Mouse (Mus musculus): ENCODE results near the gene Insm1. TPM values are rescaled to one million over a fixed set of nuclear protein-coding genes. Genes with fewer than 3 reads are reported as not detected.

The Insm1 gene
- polyA plus RNA-seq, 1 experiment from 2014 or later = 12.3 TPM

DNA sequence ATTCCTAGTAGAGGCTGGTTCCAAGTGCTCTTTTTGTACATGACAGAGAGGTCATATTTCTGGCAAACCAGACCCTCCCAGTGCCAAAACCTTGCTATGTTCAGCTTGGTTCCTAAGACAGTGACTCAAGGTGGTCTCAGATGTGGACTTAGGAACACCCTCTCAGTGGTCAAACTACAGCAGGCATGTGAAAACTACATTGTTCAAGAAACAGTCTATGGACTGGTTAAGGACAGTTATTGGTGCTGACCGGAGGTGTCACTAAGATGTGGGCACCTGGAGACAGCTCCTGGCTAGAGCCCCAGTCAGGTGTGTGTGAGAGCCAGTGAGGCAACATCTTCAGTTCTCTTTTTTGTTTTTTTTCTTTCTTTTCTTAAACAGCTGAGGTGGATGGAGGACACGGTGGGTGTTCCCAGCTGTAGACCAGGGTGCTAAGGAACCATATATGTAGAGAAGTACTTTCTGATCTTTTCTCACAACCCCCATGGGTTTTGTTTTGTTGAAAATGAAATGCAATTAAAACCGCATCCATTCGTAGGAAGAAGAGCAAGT, 17.6 kb downstream of the Insm1 start:
- H3K9ac ChIP-seq (ENCODE audit: low read depth, low read length) = no peak overlapping the region
- H3K36me3 ChIP-seq (ENCODE audit: control insufficient read depth, insufficient read depth, low read length) = no peaks in the 10 kb centered on the region
- H3K27ac ChIP-seq (ENCODE audit: low read depth, low read length) = no peak overlapping the region
- H3K4me1 ChIP-seq (replicated peaks; ENCODE audit: control insufficient read depth, insufficient read depth, low read length) = no peaks in the 10 kb centered on the region
- H3K4me2 ChIP-seq (replicated peaks; ENCODE audit: low read depth, low read length) = no peak overlapping the region
- no peaks in the 10 kb centered on the region for H3K27me3 ChIP-seq (ENCODE audit: control insufficient read depth, insufficient read depth, low read length)
- DNase-seq (ENCODE audit: low spot score) (no peak), ATAC-seq (ENCODE audit: low FRiP score) (no peak)
- no peak overlapping the region for H3K4me3 ChIP-seq (ENCODE audit: low read depth, low read length)
- 88% methylated on average over 4 of the region's 4 CpGs for WGBS
- no peaks in the 10 kb centered on the region for H3K9me3 ChIP-seq (ENCODE audit: control insufficient read depth, low read length)

DNA sequence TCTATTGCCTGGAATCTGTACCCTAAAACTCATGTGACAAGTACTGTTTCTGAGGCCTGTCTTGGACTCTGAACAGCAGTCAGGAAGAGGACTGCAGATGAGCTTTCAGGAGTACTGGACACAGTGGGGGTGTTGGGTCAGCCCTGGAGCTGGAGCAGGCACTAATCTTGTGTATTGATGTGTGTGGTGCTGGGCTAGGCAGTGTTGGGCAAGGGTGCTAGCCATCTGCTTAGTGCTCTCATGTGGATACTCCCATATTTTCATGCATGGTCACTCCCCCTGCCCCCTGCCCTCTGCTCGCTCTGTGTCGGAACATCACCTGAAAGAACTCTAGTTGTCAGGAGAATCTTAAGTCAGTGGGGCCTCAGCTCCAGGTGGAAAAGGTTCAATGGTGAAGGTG, 22.3 kb downstream of the Insm1 start:
- Histone ChIP-seq H3K4me3 (ENCODE audit: low read depth, low read length) (no peak overlapping the region), H3K9ac (ENCODE audit: low read depth, low read length) (no peak overlapping the region), H3K4me2 (replicated peaks; ENCODE audit: low read depth, low read length) (no peak overlapping the region), H3K36me3 (ENCODE audit: control insufficient read depth, insufficient read depth, low read length) (no peaks in the 10 kb centered on the region), H3K4me1 (replicated peaks; ENCODE audit: control insufficient read depth, insufficient read depth, low read length) (0 out of 2 replicates have a peak, but pooled peaks cover 2% of the 10 kb centered on the region), H3K27ac (ENCODE audit: low read depth, low read length) (no peak overlapping the region), H3K27me3 (ENCODE audit: control insufficient read depth, insufficient read depth, low read length) (no peaks in the 10 kb centered on the region), H3K9me3 (ENCODE audit: control insufficient read depth, low read length) (no peaks in the 10 kb centered on the region)
- no peak for ATAC-seq (ENCODE audit: low FRiP score)
- no peak for DNase-seq (ENCODE audit: low spot score)
- 95% methylated on average over 2 of the region's 2 CpGs for WGBS

DNA sequence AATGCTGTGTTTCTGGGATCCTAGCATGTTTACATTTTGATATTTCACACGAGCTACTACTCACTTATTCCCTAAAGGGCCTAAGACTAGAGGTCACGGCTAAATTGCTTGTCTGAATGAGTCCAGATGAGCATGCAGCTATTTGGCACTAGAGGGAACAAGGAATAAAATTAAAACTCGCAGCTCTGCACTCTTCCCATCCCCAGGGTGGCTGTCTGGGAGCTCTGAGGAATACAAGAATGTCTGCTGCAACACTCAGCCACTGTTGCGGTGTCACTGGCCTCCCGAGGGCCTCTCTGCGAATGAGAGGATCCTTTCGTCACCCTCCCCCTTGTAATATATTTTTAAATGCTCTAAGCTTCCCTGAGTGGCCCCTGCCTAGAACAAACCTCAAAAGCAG, 23.7 kb downstream of the Insm1 start:
- no peak overlapping the region for H3K4me3 ChIP-seq (ENCODE audit: low read depth, low read length)
- H3K27me3 ChIP-seq (ENCODE audit: control insufficient read depth, insufficient read depth, low read length) = no peaks in the 10 kb centered on the region
- H3K9me3 ChIP-seq (ENCODE audit: control insufficient read depth, low read length) = no peaks in the 10 kb centered on the region
- H3K36me3 ChIP-seq (ENCODE audit: control insufficient read depth, insufficient read depth, low read length) = no peaks in the 10 kb centered on the region
- ATAC-seq (ENCODE audit: low FRiP score) (no peak), DNase-seq (ENCODE audit: low spot score) (no peak)
- no peak overlapping the region for H3K27ac ChIP-seq (ENCODE audit: low read depth, low read length)
- H3K4me2 ChIP-seq (replicated peaks; ENCODE audit: low read depth, low read length) = no peak overlapping the region
- no peak overlapping the region for H3K9ac ChIP-seq (ENCODE audit: low read depth, low read length)
- 57% methylated on average over 7 of the region's 7 CpGs for WGBS
- H3K4me1 ChIP-seq (replicated peaks; ENCODE audit: control insufficient read depth, insufficient read depth, low read length) = 0 out of 2 replicates have a peak, but pooled peaks cover 2% of the 10 kb centered on the region

DNA sequence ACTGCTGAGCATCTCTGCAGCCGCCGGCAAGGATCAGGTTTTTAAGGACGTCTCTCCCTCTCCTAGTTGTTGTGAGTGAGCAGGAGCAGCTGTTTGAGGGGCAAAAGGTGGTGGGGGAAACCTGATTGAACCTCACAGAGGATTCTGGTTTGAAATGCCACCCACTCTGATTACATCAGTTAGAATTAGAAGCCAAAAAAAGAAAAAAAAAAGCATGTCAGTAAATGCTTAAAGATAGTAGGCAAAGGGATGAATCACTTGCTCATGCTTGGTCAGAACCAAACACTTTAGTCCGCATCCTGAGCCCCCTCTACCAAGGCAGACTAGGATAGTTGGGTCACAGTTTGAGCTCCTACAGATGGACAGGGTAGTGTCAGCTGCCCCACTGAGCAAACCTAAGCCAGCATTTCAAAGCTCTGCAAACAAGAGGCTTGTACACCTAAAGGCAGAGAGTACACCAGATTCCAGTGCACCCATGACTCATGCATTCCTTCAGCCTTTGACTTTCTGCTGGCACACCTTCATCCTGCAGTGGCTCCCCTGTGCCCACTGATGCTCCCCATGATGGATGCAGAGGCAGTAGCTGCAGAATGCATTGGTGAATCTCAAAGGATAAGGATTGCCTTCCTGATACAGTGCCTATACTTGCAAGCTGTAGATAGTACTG, 24.8 kb downstream of the Insm1 start:
- no peak overlapping the region for H3K4me3 ChIP-seq (ENCODE audit: low read depth, low read length)
- no peaks in the 10 kb centered on the region for H3K27me3 ChIP-seq (ENCODE audit: control insufficient read depth, insufficient read depth, low read length)
- H3K4me1 ChIP-seq (replicated peaks; ENCODE audit: control insufficient read depth, insufficient read depth, low read length) = 0 out of 2 replicates have a peak, but pooled peaks cover 2% of the 10 kb centered on the region
- no peak overlapping the region for H3K27ac ChIP-seq (ENCODE audit: low read depth, low read length)
- WGBS = 87% methylated on average over 4 of the region's 4 CpGs
- H3K9ac ChIP-seq (ENCODE audit: low read depth, low read length) = no peak overlapping the region
- no peaks in the 10 kb centered on the region for H3K9me3 ChIP-seq (ENCODE audit: control insufficient read depth, low read length)
- H3K4me2 ChIP-seq (replicated peaks; ENCODE audit: low read depth, low read length) = no peak overlapping the region
- no peak for DNase-seq (ENCODE audit: low spot score)
- no peak for ATAC-seq (ENCODE audit: low FRiP score)
- no peaks in the 10 kb centered on the region for H3K36me3 ChIP-seq (ENCODE audit: control insufficient read depth, insufficient read depth, low read length)

DNA sequence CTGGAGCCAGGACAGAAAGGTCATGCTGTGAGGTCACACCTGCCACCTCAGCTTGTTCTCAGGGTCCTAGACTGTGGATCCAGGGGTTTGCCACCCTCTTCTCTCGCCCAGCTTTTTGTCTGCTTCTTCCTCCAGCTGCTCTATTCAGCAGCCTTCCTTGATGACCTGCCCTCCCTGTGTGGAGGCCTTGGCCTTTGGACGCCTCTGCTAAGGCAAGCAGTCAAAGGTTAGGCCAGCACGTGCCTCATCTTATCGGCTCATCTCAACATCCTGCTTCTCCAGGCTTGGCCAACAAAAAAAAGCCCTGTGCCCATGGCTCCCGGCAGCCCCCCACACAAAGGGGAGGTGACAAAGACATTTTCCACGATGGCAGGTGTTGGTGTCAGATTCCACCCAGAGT, 25.9 kb downstream of the Insm1 start:
- ATAC-seq (ENCODE audit: low FRiP score) (no peak), DNase-seq (ENCODE audit: low spot score) (no peak)
- 39% methylated on average over 6 of the region's 6 CpGs for WGBS
- Histone ChIP-seq H3K4me1 (replicated peaks; ENCODE audit: control insufficient read depth, insufficient read depth, low read length) (0 out of 2 replicates have a peak, but pooled peaks cover 2% of the 10 kb centered on the region), H3K27ac (ENCODE audit: low read depth, low read length) (no peak overlapping the region), H3K27me3 (ENCODE audit: control insufficient read depth, insufficient read depth, low read length) (no peaks in the 10 kb centered on the region), H3K4me3 (ENCODE audit: low read depth, low read length) (no peak overlapping the region), H3K4me2 (replicated peaks; ENCODE audit: low read depth, low read length) (no peak overlapping the region), H3K9me3 (ENCODE audit: control insufficient read depth, low read length) (no peaks in the 10 kb centered on the region), H3K9ac (ENCODE audit: low read depth, low read length) (no peak overlapping the region), H3K36me3 (ENCODE audit: control insufficient read depth, insufficient read depth, low read length) (no peaks in the 10 kb centered on the region)

DNA sequence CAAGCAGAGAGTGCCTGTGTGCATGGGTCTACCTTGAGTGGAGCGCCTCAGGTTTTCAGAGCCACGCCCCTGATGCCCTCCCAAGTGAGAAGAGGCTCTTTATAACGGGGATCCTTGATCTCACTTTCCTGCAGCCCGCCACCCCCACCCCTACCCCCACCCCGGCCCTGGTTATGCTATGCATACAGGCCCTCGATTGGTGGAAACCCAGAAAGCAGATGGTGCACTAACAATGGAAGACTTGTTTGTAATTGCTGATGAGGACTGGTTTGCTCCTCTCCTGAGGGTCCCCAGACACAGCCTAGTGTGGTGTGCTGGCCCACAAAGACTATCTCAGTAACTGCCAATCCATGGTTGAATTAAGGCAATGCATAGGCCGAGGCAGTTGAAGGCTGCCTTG, 27.3 kb downstream of the Insm1 start:
- H3K4me1 ChIP-seq (replicated peaks; ENCODE audit: control insufficient read depth, insufficient read depth, low read length) = 0 out of 2 replicates have a peak, but pooled peaks cover 2% of the 10 kb centered on the region
- no peaks in the 10 kb centered on the region for H3K27me3 ChIP-seq (ENCODE audit: control insufficient read depth, insufficient read depth, low read length)
- no peak overlapping the region for H3K27ac ChIP-seq (ENCODE audit: low read depth, low read length)
- no peak overlapping the region for H3K4me3 ChIP-seq (ENCODE audit: low read depth, low read length)
- WGBS = 57% methylated on average over 7 of the region's 7 CpGs
- DNase-seq (ENCODE audit: low spot score) = no peak
- no peak overlapping the region for H3K4me2 ChIP-seq (replicated peaks; ENCODE audit: low read depth, low read length)
- ATAC-seq (ENCODE audit: low FRiP score) = peak; percentile 84
- no peaks in the 10 kb centered on the region for H3K36me3 ChIP-seq (ENCODE audit: control insufficient read depth, insufficient read depth, low read length)
- no peaks in the 10 kb centered on the region for H3K9me3 ChIP-seq (ENCODE audit: control insufficient read depth, low read length)
- no peak overlapping the region for H3K9ac ChIP-seq (ENCODE audit: low read depth, low read length)

DNA sequence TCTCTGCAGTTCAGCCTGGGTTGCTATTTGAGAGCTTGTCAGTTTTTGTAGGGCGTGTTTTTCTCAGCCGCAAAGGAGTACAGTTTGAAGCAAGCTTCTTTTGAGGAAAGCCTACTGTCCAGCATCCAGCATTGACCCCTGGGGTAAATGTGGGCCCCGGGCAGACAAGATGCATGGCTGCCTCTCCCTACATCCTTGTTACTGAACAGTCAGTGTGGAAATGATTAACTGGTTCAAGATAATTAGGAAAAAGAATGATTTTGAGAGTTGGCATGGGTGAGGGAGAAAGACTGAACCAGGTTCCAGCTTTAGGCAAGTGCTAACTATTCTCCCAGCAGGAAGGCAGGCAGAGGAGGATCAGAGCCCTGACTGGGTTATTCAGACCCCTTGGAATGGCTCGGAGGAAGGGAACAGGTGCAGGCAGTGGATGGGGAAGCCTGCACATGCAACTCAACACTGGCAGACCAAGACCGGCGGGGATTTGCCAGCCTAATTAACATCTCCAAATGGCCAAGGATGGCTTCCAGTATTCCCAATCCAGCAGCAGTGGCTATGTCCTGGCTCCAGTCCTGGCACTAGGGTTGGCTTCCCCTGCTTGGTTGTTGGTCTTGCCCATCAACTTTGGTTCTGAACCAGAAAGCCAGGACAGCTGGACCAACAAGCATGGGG, 28.6 kb downstream of the Insm1 start:
- Histone ChIP-seq H3K4me3 (ENCODE audit: low read depth, low read length) (no peak overlapping the region), H3K27ac (ENCODE audit: low read depth, low read length) (no peak overlapping the region), H3K9ac (ENCODE audit: low read depth, low read length) (no peak overlapping the region), H3K27me3 (ENCODE audit: control insufficient read depth, insufficient read depth, low read length) (no peaks in the 10 kb centered on the region), H3K4me2 (replicated peaks; ENCODE audit: low read depth, low read length) (no peak overlapping the region), H3K4me1 (replicated peaks; ENCODE audit: control insufficient read depth, insufficient read depth, low read length) (0 out of 2 replicates have a peak, but pooled peaks cover 2% of the 10 kb centered on the region), H3K36me3 (ENCODE audit: control insufficient read depth, insufficient read depth, low read length) (no peaks in the 10 kb centered on the region), H3K9me3 (ENCODE audit: control insufficient read depth, low read length) (no peaks in the 10 kb centered on the region)
- ATAC-seq (ENCODE audit: low FRiP score) (no peak), DNase-seq (ENCODE audit: low spot score) (no peak)
- WGBS = 65% methylated on average over 6 of the region's 6 CpGs

DNA sequence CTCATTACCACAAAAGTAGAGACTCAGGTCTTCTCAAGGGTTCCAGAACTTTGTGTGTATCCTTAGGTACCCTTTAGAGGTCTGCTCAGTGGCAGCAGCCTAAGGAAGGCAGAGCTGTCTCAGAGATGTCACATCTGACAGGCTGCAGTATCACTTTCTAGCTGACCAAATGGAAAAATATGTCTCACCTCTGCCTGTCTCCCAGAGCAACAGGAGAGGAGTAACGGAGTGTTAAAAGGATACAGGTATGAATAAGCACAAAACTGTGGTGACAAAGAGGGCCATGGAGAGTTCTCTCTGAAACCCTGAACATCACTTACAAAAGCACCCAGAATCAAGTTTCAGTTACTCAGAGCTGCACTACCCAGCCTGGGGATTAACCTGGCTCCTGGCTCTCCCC, 32.7 kb downstream of the Insm1 start:
- Histone ChIP-seq H3K27me3 (ENCODE audit: control insufficient read depth, insufficient read depth, low read length) (no peaks in the 10 kb centered on the region), H3K4me2 (replicated peaks; ENCODE audit: low read depth, low read length) (no peak overlapping the region), H3K27ac (ENCODE audit: low read depth, low read length) (no peak overlapping the region), H3K9ac (ENCODE audit: low read depth, low read length) (no peak overlapping the region), H3K36me3 (ENCODE audit: control insufficient read depth, insufficient read depth, low read length) (no peaks in the 10 kb centered on the region), H3K4me3 (ENCODE audit: low read depth, low read length) (no peak overlapping the region), H3K9me3 (ENCODE audit: control insufficient read depth, low read length) (no peaks in the 10 kb centered on the region), H3K4me1 (replicated peaks; ENCODE audit: control insufficient read depth, insufficient read depth, low read length) (no peaks in the 10 kb centered on the region)
- ATAC-seq (ENCODE audit: low FRiP score) (no peak), DNase-seq (ENCODE audit: low spot score) (no peak)
- 96% methylated on average over 1 of the region's 1 CpGs for WGBS

DNA sequence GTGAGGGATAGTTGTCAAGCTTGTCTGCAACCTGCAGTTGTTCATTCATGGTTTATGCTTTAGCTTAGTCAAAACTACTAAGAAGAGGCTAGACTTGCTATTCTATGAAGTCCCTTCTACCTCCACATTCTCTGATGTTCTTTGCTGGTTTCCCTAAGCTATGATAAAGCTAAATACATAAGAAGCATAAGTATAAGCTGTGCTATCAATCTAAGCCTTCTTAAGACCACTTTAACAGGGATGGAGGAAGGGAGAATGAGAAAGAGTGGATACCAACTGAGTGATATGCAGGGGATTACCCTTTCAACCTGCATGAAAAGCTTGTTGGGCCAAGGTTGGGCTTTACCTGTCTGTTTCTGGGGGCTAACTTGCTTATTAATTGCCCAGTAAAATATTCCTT, 33.9 kb downstream of the Insm1 start:
- no peak overlapping the region for H3K9ac ChIP-seq (ENCODE audit: low read depth, low read length)
- no peak overlapping the region for H3K27ac ChIP-seq (ENCODE audit: low read depth, low read length)
- H3K27me3 ChIP-seq (ENCODE audit: control insufficient read depth, insufficient read depth, low read length) = no peaks in the 10 kb centered on the region
- DNase-seq (ENCODE audit: low spot score) (no peak), ATAC-seq (ENCODE audit: low FRiP score) (no peak)
- H3K4me3 ChIP-seq (ENCODE audit: low read depth, low read length) = no peak overlapping the region
- no peaks in the 10 kb centered on the region for H3K4me1 ChIP-seq (replicated peaks; ENCODE audit: control insufficient read depth, insufficient read depth, low read length)
- no peaks in the 10 kb centered on the region for H3K36me3 ChIP-seq (ENCODE audit: control insufficient read depth, insufficient read depth, low read length)
- no peak overlapping the region for H3K4me2 ChIP-seq (replicated peaks; ENCODE audit: low read depth, low read length)
- H3K9me3 ChIP-seq (ENCODE audit: control insufficient read depth, low read length) = no peaks in the 10 kb centered on the region

Measured in hindbrain, embryonic 11.5 days (tissue).